Mouse (Mus musculus) kidney, adult 8-10 months (tissue): ENCODE results near the gene Gm1979.
"Not testable (repeated sequence)": the region's sequence is repeated elsewhere in the genome, so short reads cannot be mapped to it uniquely, and the experiment has no call there.

Experiments used
- DNase-seq, 2 experiments: peaks; one replicate each; pipeline ENCODE4 v3.0.0; 2022

Gm1979 gene

DNA sequence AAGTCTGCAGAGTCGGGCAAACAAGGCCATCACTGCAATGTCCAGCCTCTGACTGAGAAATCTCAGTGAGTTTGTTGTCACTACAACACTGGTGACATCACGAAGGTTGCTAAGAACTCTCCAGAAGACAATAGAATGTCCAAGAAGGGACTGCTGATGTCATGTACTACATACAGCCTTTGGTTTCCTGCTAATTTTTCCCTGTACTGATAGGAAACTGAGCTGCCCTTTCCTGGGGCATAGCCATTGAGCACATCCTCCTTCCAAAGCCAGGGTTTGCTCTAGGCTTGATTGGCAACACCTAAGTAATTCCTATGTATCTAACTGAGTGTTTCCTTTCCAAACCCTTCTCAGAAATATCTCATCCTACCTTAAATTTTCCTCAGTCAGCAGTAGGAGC is at the start of gene Gm1979:
Gene Gm1979, minus strand, starts transcription at position 101 of the 400 bp plus-strand sequence.
- not testable (repeated sequence) for DNase-seq

- DNase-seq, result not testable (repeated sequence)
Measured at GRCm38 (mm10) chr5:26039458-26039857, 34.9 kb upstream of the Gm1979 start, which contains the start of gene Speer4a. Gene Speer4a, minus strand, starts transcription at chr5:26039558.

GRCm38 (mm10) chr5:26022816-26023215 is 18.2 kb upstream of the Gm1979 start, which contains the start of gene Gm5862:
Gene Gm5862, minus strand, starts transcription at chr5:26022916.
- not testable (repeated sequence) for DNase-seq

GRCm38 (mm10) chr5:26007697-26008096 is 3.1 kb upstream of the Gm1979 start:
- not testable (repeated sequence) for DNase-seq

- DNase-seq, result not testable (repeated sequence)
Measured at GRCm38 (mm10) chr5:26006937-26007695, 2.5 kb upstream of the Gm1979 start.

- not testable (repeated sequence) for DNase-seq
Measured at GRCm38 (mm10) chr5:25988550-25988949, 16.0 kb downstream of the Gm1979 start, which contains the start of gene Gm21698. Gene Gm21698, minus strand, starts transcription at chr5:25988650.

- DNase-seq, result not testable (repeated sequence)
Measured at GRCm38 (mm10) chr5:25972563-25972962, 32.0 kb downstream of the Gm1979 start, which contains the start of gene Gm21680. Gene Gm21680, minus strand, starts transcription at chr5:25972663.

DNA sequence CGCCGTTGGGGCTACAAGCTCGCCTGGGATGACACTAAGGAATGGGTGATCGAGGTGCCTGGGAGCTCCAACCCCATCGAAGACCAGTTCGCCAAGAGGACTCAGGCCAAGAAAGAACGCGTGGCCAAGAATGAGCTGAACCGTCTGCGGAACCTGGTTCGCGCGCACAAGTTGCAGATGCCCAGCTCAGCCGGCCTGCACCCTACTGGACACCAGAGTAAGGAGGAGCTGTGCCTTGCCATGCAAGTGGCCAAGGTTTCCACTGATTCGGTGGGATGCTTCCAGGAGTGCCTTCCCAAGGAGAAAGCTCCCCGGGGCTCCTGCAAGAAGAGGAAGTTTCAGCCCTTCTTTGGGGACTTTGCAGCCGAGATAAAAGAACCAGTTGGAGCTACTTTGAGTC is 47.5 kb downstream of the Gm1979 start:
- DNase-seq, result not testable (repeated sequence)

DNA sequence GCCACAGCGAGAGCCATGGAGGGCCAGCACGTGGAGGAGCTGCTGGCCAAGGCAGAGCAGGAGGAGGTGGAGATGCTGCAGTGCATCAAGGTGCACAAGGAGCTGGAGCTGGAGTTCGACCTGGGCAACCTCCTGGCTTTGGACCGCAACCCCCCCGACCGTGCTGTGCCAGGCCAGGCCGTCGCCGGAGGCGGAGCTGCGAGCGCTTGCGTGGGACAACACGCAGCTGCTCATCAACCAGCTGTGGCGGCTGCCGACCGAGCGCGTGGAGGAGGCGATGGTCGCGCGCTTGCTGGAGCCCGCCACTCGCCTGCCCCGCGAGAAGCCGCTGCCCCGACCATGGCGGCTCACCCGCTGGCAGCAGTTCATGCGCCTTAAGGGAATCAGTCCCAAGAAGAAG is 48.0 kb downstream of the Gm1979 start:
- DNase-seq, result not testable (repeated sequence)

- DNase-seq, result not testable (repeated sequence)
Measured at GRCm38 (mm10) chr5:25954317-25954716, 50.3 kb downstream of the Gm1979 start, which contains the start of gene Gm21671. Gene Gm21671, minus strand, starts transcription at chr5:25954417.
